Mouse (Mus musculus) spleen, postnatal 4 days (tissue): ENCODE data around the gene Kcnip3.

ENCODE experiments used
- DNase-seq, 2 experiments: peaks; one replicate each; pipeline ENCODE4 v3.0.0; 2022; ENCODE audit warnings: low spot score in 2 of 2

The Kcnip3 gene

DNA sequence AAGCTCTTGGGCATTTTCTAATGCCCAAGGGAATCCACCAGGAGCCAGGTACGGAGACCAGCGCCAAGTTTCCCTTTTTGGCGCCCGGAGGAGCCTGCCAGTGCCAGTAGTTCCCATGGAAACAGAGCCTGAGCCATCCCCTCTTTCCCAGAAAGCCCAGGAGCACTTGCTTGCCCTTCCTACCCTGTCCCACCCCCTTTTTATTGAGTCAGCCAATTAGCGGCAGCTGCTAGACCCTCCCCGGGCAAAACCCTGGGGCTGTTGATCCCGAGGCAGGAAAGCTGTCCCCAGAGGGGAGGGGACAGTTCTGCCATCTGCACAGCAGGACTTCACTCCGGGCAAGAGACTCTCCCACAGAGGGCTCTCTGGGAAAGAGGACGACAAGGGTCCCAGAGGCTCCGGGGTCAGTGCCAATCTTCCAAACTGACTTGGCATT, at the start of gene Kcnip3:
Kcnip3 (minus strand) TSS at position 89 of the 436 bp plus-strand sequence.
- no peak for DNase-seq

- DNase-seq, result peak; percentile 70 to 85
Observed at GRCm38 (mm10) chr2:127559070-127559966, 37.4 kb upstream of the Kcnip3 start.

DNA sequence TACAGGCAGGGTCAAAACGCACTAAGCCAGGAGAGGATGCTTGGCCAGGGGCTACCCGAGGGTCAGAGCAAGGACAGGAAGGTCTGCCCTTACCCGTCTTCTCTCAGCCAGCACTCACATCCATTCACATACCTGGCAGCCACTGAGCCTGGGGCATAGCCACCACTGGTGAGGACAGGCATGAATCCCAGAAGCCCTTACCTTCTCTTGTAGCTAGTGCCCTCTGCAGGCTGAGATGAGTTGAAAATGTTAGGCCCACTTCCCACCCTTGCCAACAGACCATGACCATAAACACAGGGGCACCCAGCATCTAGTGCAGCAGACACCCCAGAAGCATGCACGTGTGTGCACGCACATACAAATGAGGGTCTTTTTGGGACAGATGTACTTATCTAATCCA, 29.2 kb upstream of the Kcnip3 start:
- no peak for DNase-seq

DNA sequence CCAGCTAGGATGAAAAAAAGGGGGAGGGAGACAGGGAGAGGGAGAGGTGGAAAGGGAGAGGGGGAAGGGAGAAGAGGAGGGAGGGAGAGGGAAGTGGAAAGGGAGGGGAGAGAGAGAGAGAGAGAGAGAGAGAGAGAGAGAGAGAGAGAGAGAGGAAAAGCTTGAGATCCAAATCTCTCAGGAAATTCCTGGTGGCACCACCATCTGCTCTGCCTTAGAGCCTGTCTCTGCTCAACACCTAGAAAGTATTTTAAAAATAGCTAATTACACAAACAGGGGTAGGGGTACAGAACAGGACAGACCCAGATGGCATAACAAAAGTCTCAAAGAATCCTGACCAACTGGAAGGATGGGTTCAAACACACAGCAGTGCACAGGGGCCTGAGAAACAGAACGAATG, 28.6 kb upstream of the Kcnip3 start:
- no peak for DNase-seq

GRCm38 (mm10) chr2:127549711-127550110, 27.8 kb upstream of the Kcnip3 start:
- no peak for DNase-seq

DNA sequence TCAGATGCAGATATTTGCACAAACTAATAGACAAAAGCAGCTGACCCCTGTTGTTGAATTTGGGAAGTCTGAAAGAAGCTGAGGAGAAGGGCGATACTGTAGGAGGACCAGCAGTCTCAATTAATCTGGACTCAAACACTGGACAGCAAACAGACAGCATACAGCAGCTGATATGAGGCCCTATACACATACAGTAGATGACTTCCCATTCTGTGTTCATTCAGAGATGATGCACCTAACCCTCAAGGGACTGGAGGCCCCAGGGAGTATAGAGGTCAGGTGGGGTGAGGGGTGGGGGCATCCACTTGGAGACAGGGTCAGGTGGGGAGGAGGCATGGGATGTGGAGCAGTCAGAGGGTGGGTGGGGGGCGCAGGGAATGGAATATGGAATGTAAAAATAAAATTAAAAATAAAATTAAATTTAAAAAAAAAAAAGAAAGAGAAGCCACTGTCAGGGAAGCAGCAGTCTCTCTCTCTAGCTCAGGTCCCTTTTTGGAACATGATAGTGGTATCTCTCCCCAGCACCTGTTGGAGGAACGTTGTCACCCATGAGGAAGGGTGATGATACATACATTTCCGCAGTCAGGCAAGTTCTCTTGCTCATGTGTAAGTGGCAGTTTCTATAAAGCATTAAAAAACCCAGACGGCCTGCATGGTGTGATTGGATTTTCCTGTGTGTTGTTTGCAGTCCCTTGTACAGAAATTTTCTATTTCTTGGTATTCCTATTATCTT, 26.6 kb upstream of the Kcnip3 start:
- DNase-seq, result no peak

- DNase-seq, result no peak
Observed at GRCm38 (mm10) chr2:127541697-127542096, 19.8 kb upstream of the Kcnip3 start.

DNA sequence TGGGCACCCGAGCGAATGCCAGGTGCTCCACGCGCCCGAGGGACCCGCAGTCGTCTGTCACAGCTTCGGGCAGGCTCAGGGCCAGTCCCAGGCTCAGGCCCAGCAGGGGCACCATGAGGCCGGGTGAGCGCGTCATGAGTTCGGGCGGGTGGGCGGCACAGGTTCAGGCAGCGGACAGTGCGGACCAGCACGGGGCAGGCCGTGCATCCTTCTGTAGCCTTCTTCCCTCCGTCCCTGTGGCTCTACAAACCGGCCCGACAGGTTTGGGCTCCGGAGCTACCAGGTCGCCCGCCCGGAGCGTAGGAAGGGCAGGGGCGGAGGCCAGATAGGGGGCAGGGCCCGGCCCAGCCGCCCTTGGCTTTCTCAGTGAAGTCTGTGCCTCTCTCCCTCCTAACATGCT, 19.3 kb upstream of the Kcnip3 start, which contains the start of gene Prom2:
Prom2 (minus strand) TSS at position 283 of the 400 bp plus-strand sequence.
- no peak for DNase-seq

GRCm38 (mm10) chr2:127539494-127539893, 17.6 kb upstream of the Kcnip3 start:
- no peak for DNase-seq

DNA sequence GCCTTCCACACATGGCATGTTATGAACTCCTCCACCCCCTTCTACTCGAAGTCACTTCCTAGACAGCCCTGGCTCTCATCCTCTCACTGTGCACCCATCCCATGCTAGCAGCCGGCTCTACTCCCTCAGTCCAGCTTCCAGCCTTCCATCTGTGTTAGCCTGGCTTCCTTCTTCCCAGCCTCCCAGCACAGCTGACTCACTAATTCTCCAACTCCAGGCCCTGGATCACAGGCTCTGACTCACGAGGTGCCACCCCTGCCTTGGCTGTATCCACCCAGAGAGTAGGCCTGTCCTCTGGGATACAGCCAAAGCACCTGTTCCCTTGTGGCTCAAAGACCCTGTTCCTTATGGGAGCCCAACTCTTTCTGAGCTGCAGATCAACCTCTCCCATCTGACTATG, 15.7 kb upstream of the Kcnip3 start:
- no peak for DNase-seq

- no peak for DNase-seq
Observed at GRCm38 (mm10) chr2:127535363-127535762, 13.5 kb upstream of the Kcnip3 start.

GRCm38 (mm10) chr2:127532379-127532778, 10.5 kb upstream of the Kcnip3 start:
- no peak for DNase-seq

DNA sequence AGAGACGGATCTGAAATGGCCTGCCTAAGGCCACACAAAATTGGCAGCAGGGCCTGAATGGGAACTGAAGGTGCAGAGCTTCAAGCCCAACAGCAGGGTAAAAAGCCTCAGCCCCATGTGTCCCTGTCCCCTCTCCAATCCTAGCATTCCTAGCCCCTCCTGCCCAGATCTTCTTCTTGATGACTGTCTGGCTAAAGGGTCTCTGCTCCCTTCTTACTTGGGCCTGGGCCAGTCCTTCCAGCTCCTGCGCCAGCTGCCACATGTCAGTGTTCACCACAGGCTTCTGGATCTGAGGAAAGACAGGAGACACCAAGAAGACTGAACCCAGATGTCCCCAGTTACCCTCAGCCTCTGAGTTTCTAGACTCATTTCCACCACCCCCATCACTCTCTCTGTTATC, 9.7 kb upstream of the Kcnip3 start:
- no peak for DNase-seq

GRCm38 (mm10) chr2:127530418-127530817, 8.5 kb upstream of the Kcnip3 start:
- no peak for DNase-seq

GRCm38 (mm10) chr2:127525004-127525775, 3.3 kb upstream of the Kcnip3 start:
- no peak for DNase-seq

DNA sequence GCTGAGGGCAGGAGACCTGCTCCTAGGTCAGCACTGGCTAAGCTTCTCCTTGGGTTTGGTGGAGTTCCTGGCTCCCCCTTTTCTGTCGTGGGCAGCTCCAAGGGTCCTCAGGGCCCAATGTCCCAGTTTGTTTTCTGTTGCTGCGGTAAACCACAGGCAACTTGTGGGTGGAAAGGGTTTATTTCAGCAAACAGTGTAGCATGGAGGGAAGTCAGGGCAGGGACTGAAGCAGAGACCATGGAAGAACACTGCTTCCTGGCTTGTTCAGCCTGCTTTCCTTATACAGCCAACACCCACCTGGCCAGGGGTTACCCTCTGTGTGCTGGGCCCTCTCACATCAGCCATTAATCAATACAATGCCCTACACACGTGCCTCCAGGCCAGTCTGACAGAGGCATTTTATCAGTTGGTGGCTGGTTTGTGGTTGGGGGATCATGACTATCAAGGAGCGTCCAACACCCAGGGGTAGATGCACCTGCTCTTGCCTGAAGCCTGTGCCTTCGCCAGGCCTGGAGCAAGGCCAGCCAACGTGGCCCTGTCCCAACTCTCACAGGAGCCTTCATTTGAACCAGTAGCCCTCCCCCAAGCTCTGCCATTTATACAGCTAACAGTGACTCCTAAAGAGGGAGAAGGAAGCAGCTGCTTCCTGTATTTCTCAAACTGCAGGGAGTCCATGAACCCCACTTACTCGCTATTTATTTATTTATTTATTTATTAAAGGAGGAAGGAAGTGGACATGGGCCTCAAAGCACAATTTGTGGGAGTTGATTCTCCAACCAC, 2.2 kb upstream of the Kcnip3 start:
- no peak for DNase-seq

DNA sequence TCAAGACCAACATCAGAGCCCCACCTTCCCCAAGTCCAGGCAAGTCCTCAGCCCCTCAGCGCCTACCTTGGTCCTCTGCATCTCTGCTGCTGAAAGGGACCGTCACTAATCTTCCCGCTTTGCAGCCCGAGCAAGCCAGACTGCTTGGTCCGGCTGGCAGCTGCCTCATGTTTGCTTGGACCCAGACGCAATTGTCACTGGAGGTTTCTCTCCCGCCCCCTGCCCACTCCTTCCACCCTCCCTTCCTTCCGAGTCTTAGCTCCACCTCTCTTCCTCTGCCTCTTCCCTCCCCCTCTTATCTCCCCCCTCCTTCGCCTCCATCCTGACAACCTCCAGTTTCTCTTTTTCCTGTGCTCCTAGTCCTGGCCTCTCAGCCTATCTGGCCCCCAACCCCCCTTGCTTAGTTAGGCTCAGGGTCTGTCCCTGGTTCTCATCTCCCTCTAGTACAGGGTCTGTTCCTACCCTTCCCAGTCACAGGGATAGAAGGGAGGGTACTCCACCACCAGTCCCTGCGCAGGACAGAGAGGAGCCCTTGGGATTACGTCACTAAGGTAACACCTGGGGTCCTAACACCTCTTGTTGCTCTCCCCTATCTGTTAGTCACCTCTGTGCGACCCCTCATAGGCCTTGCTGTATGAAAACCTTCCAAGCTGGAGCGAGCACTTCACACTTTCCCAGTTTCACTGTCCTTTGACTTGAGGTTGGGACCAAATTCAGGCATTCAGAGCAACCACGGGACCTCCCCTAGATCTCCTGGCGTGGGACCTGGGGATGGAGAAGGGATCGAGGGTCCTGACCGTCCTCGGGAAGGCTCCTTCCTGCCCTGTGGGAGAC, 505 bp downstream of the Kcnip3 start:
- no peak for DNase-seq

DNA sequence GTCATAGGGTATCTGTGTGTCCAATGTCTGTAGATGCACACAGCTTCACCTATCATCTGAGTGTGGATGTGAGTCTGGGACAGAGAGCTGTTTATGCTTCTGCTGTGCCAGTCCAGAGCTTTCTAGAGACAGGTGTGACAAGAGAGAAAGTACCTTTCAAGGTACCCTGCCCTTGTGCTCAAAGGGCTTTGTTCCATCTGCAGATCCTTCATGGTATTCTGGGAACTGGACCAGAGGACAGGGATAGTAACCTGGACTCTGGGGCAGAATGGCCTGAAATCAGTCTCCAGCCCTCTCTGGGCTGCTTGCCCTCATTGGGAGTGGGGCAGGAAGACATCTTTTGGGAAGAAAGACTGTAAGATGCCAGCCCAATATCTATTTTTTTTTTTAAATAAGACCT, 1.8 kb downstream of the Kcnip3 start:
- no peak for DNase-seq

DNA sequence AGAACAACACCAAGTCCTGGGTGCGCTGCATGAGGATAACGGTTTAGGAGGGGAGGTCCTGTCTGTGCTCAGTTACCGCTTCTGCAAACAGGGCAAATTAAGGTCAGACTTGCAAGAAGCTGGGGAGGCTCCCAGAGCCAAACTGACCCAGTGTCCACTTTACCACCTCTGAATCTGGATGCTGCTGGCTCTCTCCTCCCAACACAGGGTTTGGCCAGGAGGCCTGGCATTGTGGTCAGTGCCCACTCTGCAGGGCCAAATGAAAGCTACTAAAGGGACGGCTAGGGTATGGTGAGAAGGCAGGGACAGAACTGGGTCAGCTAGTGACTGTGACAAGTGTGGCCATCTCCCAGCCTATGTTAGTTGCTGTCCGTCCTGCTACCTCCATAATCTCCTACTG, 2.6 kb downstream of the Kcnip3 start:
- no peak for DNase-seq

DNA sequence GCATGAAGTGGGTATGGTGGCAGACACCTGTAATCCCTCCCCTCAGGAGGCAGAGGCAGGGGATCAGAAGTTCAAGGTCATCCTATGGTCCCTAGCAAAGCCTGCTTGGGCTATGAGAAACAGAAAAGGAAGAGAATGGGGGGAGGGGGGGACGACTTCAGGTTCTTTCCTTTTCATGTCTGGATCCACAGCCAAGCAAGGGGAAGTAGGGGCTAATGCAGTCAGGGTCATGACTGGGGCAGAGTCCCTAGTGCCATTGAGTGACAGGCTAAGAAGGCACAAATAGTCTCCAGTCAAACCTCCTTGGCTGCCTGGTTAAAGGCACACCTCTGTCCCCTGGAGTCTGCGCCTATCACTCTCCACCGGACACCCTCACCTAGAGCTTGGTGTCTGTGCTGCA, 3.1 kb downstream of the Kcnip3 start:
- DNase-seq, result no peak
